Mouse (Mus musculus) embryo, embryonic 11.5 days (tissue): Measurements from ENCODE around the gene Dab1.

Experiments used
- DNase-seq: peaks from one replicate; pipeline ENCODE4 v3.0.0-alpha.2; 2012; ENCODE audit warnings: low read depth, low spot score

The Dab1 gene

DNA sequence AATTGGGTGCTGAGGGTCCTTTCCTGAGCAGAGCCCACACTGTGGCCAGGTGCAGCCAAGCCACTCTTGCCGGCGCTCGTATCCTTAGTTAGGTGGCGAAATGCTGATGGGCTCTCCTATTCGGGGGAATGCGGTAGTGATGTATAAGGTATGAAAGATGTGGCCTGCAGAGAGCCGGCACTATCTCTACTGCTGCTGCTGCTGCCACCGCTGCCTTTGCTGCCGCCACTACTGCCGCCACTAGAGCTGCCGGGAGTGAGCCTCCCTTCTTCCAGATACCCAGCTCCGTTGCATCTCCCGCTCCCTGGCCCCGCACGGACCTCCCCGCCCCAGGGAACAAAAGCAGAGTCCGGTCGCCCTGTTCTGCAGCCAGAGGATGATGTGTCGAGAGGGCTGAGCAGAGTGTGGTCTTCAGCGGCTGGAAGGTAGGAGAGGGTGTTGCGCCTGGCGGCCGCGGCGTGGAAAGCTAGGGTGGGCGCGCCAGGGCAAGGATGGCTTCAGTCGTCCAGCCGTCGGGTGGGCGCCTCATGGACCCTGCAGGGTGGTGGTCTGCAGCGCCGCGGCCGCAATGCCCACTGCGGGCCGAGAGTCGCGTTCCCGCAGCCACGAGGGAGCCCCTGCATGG is at the start of gene Dab1:
Gene Dab1 (plus strand): TSS at position 39 of the 625 bp plus-strand sequence.
- no peak for DNase-seq

DNA sequence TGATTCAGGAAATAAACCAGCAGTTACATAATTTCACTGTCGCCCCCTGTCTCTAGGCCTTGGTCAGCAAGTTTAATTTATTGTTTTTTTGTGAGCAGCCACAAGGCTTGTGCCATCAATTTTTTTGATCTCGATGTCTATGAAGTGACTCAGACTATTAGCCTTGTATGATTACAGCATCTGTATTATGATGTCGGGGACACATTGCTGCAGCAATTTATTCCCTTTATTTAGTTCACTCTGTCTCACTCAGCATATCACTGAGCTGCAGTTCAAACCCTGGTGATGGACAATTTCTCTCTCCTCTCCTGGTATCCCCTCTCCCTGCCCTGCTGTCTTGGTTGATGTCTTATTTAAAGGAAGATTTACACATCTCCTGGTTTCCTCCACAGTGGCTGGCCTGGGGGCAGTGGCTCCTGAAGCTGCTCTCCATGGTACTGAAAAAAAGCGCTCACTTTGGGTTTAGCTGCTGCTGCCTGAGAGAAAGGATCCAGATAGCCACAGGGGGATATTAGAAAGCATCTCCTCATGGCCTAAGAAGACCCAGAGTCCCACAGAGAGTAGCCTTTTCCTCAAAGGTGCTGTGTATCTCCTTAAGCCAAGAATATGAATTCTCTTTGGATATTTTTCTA is 47.3 kb upstream of the Dab1 start:
- peak; percentile 57 for DNase-seq

DNA sequence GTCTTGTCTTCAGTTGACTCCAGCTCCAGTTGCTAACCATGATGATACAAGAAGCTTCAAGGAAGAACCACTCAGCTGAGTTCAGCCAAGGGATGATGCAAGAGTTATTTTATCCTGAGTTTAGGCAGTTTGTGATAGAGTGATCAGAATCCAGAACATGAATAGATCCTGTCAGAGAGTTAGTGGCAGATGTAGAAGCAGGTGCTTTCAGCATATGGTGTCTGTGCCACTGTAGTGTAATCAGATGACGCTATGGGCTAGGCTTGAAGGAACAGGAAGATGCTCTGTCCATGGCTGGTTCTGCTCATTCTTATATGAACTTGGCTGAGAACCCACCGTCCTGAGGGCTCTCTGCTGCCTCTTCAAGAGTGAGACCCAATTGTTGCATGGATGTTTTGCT is 43.6 kb upstream of the Dab1 start:
- no peak for DNase-seq

DNA sequence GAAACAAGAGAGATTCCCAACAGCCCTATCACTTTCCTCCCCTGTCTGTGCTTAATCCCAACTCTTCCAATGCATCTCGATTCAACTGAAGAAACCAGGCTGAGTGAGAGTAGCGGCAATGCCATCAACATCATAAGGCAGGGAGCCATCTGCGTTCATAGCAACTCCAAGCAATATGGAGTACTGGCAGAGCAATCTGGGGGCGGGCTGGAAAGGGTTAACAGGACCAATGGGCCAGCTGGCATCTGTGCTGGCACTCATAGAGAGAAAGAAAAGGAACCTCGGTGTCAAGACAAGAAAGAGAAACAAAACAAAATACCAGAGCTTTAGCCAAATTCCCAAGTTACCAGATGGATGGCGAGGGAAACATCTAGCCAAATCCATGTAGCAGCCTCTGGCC is 42.9 kb upstream of the Dab1 start:
- no peak for DNase-seq

DNA sequence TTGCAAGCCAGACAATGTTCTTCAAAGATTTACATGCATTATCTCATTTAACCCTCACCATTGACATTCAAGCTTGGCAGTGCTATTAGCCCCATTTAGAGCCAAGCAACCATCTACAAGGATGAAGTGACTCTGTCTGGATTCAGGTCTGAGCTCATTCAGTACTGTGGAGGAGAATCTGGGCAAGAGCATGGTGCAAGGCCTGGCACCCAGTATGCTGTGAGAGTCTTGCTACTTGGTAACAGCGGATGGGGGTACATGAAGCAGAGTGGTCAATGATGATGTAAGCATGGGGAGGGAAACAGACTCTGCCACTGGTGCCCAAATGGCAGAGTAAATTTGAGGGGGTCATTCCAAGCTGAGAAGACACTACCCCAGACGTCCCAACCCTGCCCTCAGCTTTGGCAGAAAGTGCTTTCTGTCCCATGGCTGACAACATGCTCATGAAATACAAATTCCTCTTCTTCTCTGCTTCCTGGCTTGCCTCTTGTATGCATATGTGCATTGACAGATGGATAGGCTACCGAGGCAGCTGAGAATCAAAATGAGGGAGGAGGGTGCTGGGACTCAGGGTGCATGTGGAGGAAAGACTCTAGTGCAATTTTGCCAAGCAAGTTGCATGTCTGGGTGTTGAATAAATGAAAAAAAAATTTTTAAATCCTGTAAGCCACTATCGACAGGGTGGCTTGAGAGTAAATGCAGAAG is 41.9 kb upstream of the Dab1 start:
- no peak for DNase-seq

DNA sequence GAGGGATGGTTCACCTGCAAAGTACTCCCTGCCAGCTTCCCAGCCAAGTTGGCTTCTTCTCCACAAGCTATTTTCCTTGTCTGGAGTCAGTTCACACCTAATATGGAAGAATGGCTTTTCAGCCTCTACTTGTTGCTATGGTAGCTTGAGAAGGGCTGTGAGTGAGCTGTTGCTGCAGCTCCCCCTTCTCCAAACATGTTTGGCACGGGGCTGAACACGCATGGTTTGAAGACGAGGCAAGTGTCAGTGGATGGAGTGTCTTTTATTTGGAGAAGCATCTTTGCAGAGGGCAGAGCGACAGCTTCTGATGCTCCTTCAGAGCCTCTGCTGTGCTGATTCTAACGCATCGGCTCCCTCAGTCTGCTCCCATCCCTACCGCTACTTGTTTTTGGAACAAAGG is 41.3 kb upstream of the Dab1 start:
- no peak for DNase-seq

DNA sequence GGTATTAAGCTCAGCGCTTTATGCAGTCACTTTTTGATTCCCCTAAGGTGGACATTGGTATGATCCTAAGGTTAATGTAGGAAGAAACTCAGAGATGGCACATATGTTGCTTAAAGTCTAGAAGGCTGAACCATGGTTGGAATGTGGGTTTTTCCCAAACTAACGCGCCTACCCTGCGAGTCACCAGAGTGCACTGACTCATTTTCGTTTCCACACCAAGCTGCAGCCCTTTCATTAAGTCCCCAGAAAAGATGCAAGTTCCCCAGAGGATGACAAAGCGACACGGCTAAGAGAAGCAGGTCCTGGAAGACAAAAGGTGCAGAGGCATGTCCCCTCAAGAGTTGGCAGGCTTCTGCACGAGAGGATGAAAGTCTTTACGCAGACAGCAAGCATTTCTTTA is 39.1 kb upstream of the Dab1 start:
- no peak for DNase-seq

DNA sequence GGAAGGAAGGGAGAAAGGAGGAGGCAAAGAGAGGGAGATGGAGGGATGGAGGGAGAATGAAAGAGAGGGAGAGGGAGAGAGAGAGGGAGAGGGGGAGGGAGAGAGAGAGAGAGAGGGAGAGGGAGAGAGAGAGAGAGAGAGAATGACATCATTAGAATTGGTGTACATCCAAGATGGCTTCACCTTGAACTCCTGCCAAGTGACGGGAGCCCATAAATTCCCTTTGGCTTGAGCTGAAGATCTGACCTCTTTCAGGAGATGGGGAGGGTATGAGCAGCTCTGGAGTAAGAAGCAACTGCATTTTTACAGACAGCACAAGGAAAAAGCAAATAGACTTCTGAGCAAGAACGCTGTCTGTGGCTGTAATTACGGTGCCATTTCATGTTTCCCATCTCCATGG is 4.1 kb upstream of the Dab1 start:
- DNase-seq, result no peak

DNA sequence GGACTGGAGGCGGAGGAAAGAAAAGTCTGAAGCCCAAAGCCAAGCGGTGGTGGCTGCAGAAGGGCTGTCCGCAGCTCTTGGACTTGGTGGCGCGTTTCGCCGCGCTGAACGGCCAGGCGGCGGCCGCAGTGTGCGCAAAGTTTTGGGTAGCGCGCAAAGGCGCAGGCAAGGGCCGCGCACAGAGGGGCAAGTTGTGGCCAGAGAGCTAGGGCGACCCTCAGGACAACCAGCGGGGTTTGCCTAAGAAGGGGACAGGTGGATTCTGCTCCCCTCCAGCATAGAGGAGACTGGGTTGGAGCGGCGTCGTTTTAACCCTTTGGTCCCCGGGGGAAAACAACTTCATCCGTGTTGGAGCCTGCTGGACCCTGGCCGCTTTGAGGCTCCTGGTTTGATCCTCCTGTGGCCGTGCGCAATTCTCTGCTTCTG is 800 bp downstream of the Dab1 start:
- DNase-seq, result no peak

DNA sequence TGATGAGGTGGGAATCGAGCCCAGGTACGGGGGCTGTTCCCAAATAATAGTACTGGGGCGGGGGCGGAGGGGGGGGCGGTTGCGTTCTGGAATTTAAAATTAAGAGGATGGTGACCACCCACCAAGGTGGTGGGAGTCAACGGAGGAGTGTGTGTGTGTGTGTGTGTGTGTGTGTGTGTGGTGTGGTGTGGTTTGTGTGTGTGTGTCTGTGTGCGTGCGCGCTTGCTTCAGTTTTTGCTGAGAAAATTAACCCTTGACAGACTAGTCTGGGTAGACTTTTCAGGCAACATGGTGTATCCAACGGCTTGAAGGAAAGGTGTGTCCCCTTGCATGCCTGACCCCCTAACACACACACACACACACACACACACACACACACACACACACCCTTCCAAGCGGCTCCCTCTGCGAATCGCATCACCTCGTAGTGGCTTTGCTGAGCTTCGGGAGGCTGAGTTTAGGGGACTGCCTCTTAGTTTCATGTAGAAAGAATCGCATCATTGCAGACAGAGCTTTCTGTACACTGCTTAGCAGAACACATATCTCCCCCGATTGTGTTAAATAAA is 1.5 kb downstream of the Dab1 start:
- DNase-seq, result no peak

DNA sequence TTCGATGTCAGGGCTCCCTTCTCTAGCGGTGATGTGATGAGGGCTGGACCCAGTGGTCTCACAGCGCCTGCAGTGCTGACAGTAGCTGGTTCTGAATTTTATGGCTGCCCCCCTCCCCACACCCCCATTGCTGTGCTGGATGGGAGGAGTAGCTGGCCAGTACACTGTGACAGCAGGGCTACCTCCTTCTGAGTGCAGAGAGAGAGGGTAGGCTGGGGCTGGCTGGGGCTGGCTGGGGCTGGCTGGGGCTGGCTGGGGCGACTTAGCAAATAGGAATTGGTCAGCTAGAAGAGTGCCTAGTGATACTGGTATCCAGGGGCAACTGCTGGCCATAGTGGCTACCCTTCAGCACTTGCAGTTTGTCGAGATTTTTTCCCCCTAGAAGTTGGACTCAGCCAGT is 2.4 kb downstream of the Dab1 start:
- DNase-seq, result no peak

DNA sequence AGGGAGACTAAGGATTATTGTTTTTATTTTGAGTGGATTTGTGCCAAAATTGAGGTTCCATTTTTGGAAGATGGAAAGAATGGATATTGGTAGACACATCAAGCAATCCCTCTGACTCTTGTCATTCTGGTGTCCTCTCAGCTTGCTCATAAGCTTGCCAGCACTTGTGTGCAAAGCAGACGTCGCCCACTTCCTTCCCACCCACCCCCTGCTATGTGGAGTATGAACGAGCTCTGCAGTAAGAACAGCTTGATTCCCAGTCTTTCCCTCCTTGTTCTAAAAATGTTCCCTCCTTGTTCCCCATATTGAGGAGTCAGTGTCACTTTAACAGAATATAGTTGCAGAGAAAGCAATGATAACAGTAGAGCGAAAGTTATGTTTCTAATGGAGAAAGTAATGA is 11.0 kb downstream of the Dab1 start:
- no peak for DNase-seq

DNA sequence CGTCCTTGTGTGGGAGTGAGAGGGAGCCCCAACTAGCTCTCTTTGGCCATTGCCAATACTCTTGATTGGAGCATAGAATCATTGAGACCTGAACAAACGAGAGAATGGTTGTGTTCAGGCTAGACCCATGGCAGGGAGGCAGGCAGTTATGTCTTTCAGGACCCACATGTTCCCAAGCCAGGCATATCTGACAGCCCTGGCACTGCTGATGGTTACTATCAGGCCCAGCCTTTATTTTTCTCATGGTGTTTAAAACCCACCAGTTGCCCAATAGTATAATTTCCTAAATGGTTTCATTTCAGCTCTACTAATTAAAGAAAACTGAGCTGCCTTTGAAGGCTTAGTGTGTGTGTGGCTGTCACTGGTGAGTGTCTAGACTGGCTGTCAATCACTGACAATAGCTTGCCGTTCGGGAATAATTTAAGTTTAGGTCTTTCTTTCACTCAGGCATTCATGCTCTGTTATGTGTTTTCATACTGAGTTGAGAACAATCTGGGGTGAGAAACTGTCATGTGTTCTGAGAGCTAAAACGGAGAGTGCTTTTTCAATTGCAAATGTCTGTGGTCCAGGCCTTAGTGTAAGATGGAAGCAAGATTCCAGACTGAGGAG is 17.1 kb downstream of the Dab1 start:
- DNase-seq, result no peak

DNA sequence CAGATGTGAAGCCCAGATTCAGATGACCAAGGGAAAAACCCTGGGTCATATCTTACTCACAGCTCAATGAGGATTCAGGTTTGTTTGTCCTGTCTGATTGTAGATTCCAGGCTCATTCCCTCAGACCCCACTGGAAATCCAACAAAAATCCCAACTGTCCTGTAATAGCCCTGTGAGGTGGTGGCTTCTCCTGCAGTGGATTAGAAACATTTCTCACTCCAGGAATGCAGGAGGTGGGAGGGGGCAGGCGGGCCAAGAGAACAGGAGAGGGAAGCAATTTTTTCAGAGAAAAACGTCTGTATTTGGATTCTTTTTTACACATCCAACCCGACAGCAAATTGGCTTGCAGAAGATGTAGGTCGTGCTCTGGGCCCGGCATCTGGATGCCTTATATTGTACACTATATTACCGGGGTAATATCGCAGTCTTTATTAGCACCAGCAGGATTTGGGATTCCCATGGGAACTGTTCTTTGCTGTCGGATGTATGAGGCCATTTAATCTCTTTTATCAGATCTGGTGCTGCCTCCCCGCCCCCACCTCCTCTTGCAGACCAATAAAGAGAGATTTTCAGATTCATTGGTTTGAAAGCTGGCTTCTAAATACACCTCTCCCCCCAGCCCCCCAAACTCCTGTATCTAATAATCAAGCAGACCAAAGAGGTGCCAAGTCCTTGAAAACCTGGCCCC is 29.2 kb downstream of the Dab1 start:
- DNase-seq, result no peak

DNA sequence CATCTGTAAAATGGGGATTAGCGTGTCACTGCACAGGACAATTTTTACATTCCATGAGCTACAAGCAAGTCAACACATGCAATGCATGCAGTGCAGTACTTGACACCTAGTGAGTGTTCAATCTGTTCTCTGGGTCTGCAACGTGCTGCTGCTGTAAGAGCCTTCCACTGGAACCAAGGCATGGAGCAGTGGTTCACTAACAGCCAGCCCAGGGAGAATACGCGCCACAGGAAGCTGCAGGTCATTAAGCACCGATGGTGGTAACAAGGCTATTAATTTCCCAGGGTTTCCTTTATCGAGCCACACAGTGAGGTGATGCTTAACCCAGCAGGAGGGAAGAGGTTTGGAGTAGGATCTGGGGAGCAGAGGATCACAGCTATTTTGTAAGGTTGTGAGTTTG is 36.6 kb downstream of the Dab1 start:
- no peak for DNase-seq

DNA sequence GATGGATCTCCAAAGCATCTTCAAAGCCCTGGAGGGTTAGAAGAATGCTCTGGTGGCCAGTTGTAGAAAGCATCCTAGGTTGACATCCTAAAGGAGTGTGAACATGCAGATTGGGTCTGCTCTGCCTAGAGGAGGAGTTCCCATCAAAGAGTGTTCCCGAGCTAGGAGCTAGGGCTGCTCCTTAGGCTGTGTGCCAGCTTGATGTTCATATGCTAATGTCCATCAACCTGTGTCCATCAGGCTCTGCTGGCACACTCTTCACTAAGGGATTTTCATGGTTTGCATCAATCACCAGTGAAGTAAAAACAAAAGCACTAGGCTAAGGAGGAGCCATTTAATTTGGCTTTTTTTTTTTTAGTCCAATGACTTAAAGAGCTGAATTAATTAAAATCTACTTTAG is 42.2 kb downstream of the Dab1 start:
- DNase-seq, result no peak

DNA sequence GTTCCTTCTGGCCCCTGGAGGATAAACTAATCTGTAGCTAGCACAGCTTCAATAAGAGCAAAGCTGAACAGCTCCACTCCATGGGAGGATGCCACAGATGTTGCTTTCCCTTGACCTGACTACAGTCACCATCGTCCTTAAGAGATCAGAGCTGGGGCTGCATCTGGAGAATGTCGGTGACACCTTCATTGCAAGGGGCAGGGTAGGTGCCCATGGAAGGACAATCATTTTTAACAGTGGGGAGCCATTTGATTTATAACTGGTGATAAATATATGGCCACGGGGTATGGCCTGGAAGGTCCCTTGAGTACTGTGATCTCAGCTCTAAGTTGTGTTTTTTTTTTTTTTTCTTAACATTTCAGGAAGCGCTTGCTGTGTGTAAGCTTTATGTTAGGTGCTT is 48.3 kb downstream of the Dab1 start:
- DNase-seq, result no peak

DNA sequence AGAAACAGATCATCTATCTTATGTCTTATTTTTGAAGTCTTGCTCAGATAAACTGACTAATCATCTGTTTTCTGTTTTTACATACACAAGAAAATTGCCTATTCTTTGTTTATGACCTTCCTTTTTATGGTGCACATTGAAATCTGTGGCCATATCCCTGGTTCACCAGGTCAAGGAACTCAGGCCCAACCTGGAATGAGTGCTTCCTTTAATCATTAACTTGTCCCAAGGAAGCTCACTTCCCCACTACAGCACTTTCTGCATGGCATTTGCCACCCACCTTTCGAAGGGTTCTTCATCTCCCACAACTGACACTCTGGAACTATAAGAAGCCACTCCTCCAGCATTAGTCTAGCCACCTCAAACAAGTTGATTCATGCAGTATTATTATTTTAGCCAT is 58.0 kb downstream of the Dab1 start:
- DNase-seq, result no peak

DNA sequence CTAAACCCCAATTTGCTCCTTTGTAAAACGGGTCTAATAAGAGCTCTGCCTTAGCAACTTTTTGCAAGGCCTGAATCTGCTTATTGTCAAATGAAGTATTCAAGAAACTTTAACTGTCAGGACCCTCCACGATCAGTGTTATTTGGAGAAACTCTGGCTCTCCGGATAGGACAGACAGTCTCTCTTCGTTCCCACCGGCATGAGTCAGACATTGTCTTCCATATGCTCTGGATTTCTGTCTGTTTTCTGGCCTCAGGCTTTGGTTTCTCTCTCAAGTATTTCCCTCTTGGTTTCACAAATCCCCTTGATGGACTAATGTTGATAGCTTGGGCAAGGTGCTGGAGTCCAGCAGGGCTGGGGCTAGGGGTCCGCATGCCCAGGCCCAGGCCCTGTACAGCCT is 59.3 kb downstream of the Dab1 start:
- DNase-seq, result no peak

DNA sequence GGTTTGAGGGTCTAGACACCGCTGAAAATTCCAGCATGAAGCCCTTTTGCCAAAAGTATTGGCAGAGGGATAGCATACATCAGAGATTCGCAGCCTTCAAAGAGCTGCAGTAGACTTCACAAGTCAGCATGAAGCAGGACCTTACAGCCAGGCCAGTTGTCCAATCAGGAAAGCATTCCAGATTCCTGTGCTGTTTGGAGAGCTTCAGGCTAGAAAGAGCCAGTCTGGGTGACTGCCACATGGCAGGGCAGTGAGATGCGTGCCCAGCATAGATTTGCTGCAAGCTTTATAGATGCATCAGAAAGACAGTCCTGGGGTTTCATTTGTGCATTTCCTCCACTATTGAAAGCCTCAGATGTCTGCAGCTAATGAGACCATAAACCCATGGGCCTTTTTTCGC is 66.0 kb downstream of the Dab1 start:
- no peak for DNase-seq

DNA sequence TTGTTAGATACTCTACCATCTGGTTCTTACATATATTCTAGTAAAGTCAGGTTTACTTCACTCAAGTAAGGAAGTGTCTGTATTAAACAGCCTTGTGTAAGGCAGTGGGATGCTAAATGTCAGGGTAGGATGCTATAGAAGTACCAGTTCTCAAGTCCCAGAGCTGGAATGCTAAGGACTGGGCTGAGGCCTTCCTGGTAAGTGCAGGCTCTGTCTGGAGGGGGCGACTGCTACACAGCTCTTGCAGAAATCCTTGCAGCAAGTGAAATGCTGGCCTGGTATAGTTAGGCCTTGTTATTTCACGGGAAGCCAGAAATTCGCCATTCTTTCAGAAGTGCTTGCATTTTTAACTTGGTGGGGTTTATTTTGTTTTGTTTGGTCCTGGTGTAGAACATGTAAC is 72.6 kb downstream of the Dab1 start:
- no peak for DNase-seq

DNA sequence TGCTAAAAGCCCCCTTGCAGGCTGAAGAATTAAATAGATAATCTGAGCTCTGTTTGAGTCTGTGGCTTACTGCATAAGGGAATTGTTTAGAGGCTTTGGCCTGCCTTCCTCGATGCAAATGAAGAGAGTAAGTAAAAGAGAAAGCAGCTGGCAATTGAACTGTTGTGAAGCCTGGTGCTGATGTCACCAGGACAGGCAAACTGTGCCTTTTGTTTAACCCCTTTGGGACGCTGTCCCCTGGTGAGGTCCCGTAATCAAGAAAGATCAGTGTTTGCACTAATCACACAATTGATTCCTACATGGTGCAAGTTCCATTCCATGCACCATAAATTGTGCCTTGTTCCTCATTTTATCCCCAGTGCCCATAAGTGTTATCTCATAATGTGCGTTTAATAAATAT is 80.6 kb downstream of the Dab1 start:
- DNase-seq, result no peak
